Comparison of ENCODE assay signal across 8 mouse cellular contexts in the genomic region with DNA sequence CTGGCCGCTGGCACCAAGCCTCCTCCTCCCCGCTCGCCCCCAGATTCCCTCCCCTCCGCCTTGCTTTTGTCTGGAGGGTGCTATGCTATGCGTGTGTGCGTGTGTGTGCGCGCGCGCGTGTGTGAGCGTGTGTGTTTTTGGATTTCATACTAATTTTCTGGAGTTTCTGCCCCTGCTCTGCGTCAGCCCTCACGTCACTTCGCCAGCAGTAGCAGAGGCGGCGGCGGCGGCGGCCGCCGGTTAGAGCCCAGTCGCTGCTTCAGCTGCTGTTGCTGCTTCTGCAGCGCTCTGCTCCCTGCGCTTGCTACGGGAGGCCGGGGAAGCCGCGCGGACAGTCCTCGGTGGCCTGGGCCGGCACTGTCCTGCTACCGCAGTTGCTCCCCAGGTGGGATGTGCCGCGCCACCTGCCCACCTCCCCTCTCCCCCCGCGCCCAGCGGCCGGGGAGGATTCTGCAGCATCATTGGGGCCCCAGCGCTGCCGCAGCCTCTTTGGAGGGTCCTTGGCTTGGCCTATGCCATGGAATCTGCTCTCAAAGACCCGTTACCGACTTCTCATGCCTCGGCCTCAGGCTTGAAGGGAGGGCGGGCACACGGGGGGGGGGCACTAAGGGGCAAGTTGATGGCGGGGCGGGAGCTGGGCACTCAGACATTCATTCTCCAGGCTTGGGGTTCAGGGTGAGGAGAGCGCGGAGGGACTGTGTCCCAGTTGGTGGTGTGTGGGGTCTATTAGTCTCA. TPM values are rescaled to one million over a fixed set of nuclear protein-coding genes. Genes with fewer than 3 reads are reported as not detected.
DNase-seq lines count a peak whose midpoint lies in the region; ATAC-seq lines count a peak whose summit lies in the region.

No protein-coding gene starts in this region.

- intact Hi-C loops in heart, postnatal 25 days (cut with DNase I) = loop anchor here (2.0 to 10.0 kb wide), 3 partner anchors 163 to 590 kb away; no protein-coding TSS in a partner anchor

- H3K9ac ChIP-seq in intestine, embryonic 14.5 days (ENCODE audit: low read length) = 0 out of 2 replicates have a peak overlapping the region, but pooled peaks have one; percentile 25
- peak overlapping the region; percentile 49 for H3K9ac ChIP-seq in limb, embryonic 11.5 days (ENCODE audit: low read length)
- peak overlapping the region; percentile 81 for H3K9ac ChIP-seq in neural tube, embryonic 11.5 days (ENCODE audit: low read length)

- H3K27ac ChIP-seq in intestine, embryonic 14.5 days (ENCODE audit: low read depth) = no peak overlapping the region
- H3K27ac ChIP-seq in limb, embryonic 11.5 days (replicated peaks; ENCODE audit: low read depth, low read length) = no peak overlapping the region
- H3K27ac ChIP-seq in neural tube, embryonic 11.5 days (ENCODE audit: low read depth, low read length) = peak overlapping the region; percentile 64; the same call in 1 of the 2 replicates

- H3K27me3 ChIP-seq in intestine, embryonic 14.5 days (replicated peaks; ENCODE audit: control insufficient read depth, insufficient read depth, low read length) = peaks cover 57% of the 10 kb centered on the region
- H3K27me3 ChIP-seq in limb, embryonic 11.5 days (ENCODE audit: control insufficient read depth, insufficient read depth, low read length) = peaks cover 40% of the 10 kb centered on the region
- peaks cover 11% of the 10 kb centered on the region; the same call in 1 of the 2 replicates for H3K27me3 ChIP-seq in neural tube, embryonic 11.5 days (ENCODE audit: control insufficient read depth, insufficient read depth, low read length)

- 0 out of 2 replicates have a peak, but pooled peaks cover 2% of the 10 kb centered on the region for H3K9me3 ChIP-seq in intestine, embryonic 14.5 days (ENCODE audit: control insufficient read depth, low read length)
- no peaks in the 10 kb centered on the region for H3K9me3 ChIP-seq in limb, embryonic 11.5 days (ENCODE audit: control insufficient read depth, low read length)
- H3K9me3 ChIP-seq in neural tube, embryonic 11.5 days (ENCODE audit: control insufficient read depth, low read length) = no peaks in the 10 kb centered on the region

- ATAC-seq in intestine, embryonic 14.5 days (replicated peaks; ENCODE audit: low FRiP score, low TSS enrichment, low read depth) = peak; percentile 71
- peak; percentile 68 for ATAC-seq in limb, embryonic 11.5 days (ENCODE audit: insufficient number of reproducible peaks, low FRiP score, low TSS enrichment, low read depth)
- peak; percentile 60; the same call in 1 of the 2 replicates for ATAC-seq in neural tube, embryonic 11.5 days (ENCODE audit: insufficient read depth, low FRiP score, low TSS enrichment)

- under 1% methylated on average over 49 of the region's 50 CpGs for WGBS in intestine, embryonic 14.5 days
- under 1% methylated on average over 50 of the region's 50 CpGs for WGBS in limb, embryonic 11.5 days
- under 1% methylated on average over 43 of the region's 50 CpGs for WGBS in neural tube, embryonic 11.5 days

- H3K4me2 ChIP-seq in intestine, embryonic 14.5 days (ENCODE audit: low read length) = peak overlapping the region; percentile 98
- peak overlapping the region; percentile 99 for H3K4me2 ChIP-seq in limb, embryonic 11.5 days (ENCODE audit: low read depth, severe bottlenecking)
- H3K4me2 ChIP-seq in neural tube, embryonic 11.5 days (ENCODE audit: low read depth) = peak overlapping the region; percentile 96

- peak overlapping the region; percentile 53 for H3K4me3 ChIP-seq in intestine, embryonic 14.5 days (ENCODE audit: low read depth, low read length)
- H3K4me3 ChIP-seq in limb, embryonic 11.5 days (ENCODE audit: low read depth, low read length) = peak overlapping the region; percentile 59
- H3K4me3 ChIP-seq in neural tube, embryonic 11.5 days (ENCODE audit: low read depth, low read length) = peak overlapping the region; percentile 75

- DNase-seq in heart, adult 18-20 months = peak; percentile 4 to 12
- DNase-seq in heart, postnatal 25 days (ENCODE audit: low spot score) = no peak
- peak; percentile 90 for DNase-seq in cerebellum, adult 9-11 months
- peak; percentile 86 to 90 for DNase-seq in frontal cortex, postnatal 10 days (ENCODE audit: low spot score in 2 of 2)
- DNase-seq in intestine, embryonic 14.5 days (ENCODE audit: low spot score) = peak; percentile 78
- DNase-seq in limb, embryonic 11.5 days (ENCODE audit: low spot score) = peak; percentile 74
- DNase-seq in neural tube, embryonic 11.5 days (ENCODE audit: low spot score) = peak; percentile 81
- DNase-seq in B cell, adult 2 months = no peak

- H3K36me3 ChIP-seq in intestine, embryonic 14.5 days (ENCODE audit: control insufficient read depth, insufficient read depth, low read length) = no peaks in the 10 kb centered on the region
- no peaks in the 10 kb centered on the region for H3K36me3 ChIP-seq in limb, embryonic 11.5 days (ENCODE audit: control insufficient read depth, insufficient read depth, low read length)
- no peaks in the 10 kb centered on the region for H3K36me3 ChIP-seq in neural tube, embryonic 11.5 days (ENCODE audit: control insufficient read depth, insufficient read depth, low read length)

- H3K4me1 ChIP-seq in intestine, embryonic 14.5 days (replicated peaks; ENCODE audit: control insufficient read depth, insufficient read depth, low read length) = no peaks in the 10 kb centered on the region; the same call in 1 of the 2 replicates
- H3K4me1 ChIP-seq in limb, embryonic 11.5 days (ENCODE audit: control insufficient read depth, insufficient read depth, low read length) = peaks cover 9% of the 10 kb centered on the region
- H3K4me1 ChIP-seq in neural tube, embryonic 11.5 days (ENCODE audit: control insufficient read depth, insufficient read depth, low read length) = no peaks in the 10 kb centered on the region; the same call in 1 of the 2 replicates

RNA-seq across cellular contexts. Expression of a gene that starts 1.4 kb away (rescaled TPM):
- 1 to 10 TPM; 1.2 to 4.8 TPM for total RNA-seq in heart, adult 18-20 months (2021)
- 1 to 10 TPM; 1.2 to 1.4 TPM for total RNA-seq in heart, postnatal 25 days (2021)
- 0.55 and 1.0 TPM in 2 replicates for polyA plus RNA-seq in intestine, embryonic 14.5 days (2014; fragmentation: Nextera tagmentation; extraction: Ambion mirVana)
- polyA plus RNA-seq in limb, embryonic 11.5 days (2014; fragmentation: Nextera tagmentation; extraction: Ambion mirVana) = 4.0 and 5.6 TPM in 2 replicates
- polyA plus RNA-seq in neural tube, embryonic 11.5 days (2014; fragmentation: Nextera tagmentation; extraction: Ambion mirVana) = 58.3 and 59.2 TPM in 2 replicates

Comparison
In these comparisons a context has a peak if more than half of its experiments do, and no peak if none do; other contexts are left out.
1. DNase-seq: peak in heart, adult 18-20 months (2 of 2), cerebellum, adult 9-11 months (single experiment), frontal cortex, postnatal 10 days (2 of 2), intestine, embryonic 14.5 days (single experiment), limb, embryonic 11.5 days (single experiment) and neural tube, embryonic 11.5 days (single experiment); none in heart, postnatal 25 days (single experiment) and B cell, adult 2 months (0 of 2).
2. H3K9ac ChIP-seq: peak in every context shown above with its lines; median percentile 81 in neural tube, embryonic 11.5 days; 49 in limb, embryonic 11.5 days; 25 in intestine, embryonic 14.5 days.
3. Peak in every context shown above with its lines, with median percentiles within 50 percentile points of each other: ATAC-seq, H3K4me2 ChIP-seq and H3K4me3 ChIP-seq.